Mouse (Mus musculus) stomach, postnatal 0 days (tissue): ENCODE results near the gene Kcnj14.

Source experiments
- CTCF ChIP-seq: IDR thresholded peaks from 2 replicates; pipeline ENCODE4 v1.5.1; 2016; ENCODE audit warnings: antibody characterized with exemption, low read depth, mild to moderate bottlenecking, moderate library complexity
- EP300 ChIP-seq: optimal IDR thresholded peaks from 2 replicates; pipeline ENCODE3; 2016; ENCODE audit warnings: antibody characterized with exemption

GRCm38 (mm10) chr7:45824598-45824997 is at the start of gene Kcnj14:
- no peak for TF ChIP-seq CTCF
- TF ChIP-seq EP300: no peak
